Mouse (Mus musculus): ENCODE measurements around the gene Ypel3.
"Not testable (repeated sequence)": the region's sequence is repeated elsewhere in the genome, so short reads cannot be mapped to it uniquely, and the experiment has no call there.

Gene Ypel3

DNA sequence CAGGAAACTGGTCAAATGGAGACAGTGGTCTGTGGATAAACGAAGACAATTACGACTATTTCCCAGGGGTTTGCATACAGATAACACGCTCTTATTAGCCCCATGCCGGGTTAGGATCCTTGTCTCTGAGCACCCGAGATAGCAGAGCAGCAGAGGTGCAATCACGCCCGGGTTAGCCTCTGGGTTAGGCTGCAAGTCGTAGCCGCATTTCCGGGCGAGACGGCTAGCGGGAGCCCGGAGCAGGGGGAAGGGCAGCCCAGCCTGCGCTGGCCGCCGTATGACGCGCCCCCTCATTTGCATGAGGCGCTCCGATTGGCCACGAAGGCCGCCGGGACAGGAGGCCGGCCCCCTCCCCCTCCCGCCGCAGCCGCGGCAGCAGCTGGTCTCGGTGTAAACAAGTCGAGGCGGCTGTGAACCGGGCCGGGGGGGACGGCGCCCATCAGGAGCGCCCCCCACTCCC, at the start of gene Ypel3:
Gene Ypel3 (plus strand): TSS at position 358 of the 460 bp plus-strand sequence.
- DNase-seq: peak; percentile 96

- DNase-seq: not testable (repeated sequence)
Observed at GRCm38 (mm10) chr7:126730256-126730789, 46.4 kb upstream of the Ypel3 start.

DNA sequence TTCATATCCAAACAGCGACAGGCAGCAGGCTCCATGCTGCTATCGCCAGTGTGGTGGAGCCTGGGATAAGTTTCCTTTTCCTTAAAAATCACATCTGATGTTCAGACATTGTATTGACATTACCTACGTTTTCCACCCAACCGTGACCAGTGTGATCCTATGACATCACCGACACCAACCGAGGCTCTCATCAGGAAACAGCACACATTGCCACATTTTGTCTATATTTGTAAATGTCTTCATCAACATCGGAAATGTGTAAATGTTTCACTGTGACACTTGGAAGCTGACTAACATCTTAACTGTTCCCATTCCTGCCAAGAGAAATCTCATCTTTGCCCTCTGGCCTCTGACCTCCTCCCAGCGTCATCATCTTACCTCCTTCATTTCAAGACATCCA, 40.6 kb upstream of the Ypel3 start:
- no peak for DNase-seq

- DNase-seq: peak; percentile 66
Observed at GRCm38 (mm10) chr7:126739551-126739950, 37.2 kb upstream of the Ypel3 start.

DNA sequence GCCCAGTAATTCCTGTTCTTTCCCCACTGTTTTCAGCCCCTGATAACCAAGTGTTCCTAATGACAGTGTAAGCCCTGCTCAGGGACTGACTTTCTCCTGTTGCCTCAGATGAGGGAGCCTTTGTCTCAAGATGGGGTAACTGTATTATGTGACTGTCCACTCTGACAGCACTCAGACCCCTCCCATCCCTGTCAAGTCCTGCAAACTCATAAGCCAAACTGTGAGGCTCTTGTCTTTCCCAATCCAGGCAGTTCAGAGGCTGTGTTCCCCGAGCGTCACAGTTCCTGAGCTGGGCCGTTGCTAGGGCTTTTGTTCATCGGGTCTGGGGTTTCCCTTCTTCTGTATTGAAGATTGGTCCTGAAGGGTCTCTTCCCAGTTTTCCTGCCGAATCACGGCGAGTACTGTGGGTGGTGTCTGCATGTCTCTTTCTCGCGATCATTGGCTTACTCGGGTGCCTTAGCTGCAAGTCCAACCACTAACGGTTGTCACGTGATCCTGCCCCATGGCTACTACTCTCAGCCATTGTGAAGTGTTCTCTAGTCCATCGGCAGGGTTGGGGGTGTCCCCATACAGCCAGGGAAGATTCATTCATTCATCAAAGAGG, 36.5 kb upstream of the Ypel3 start:
- DNase-seq: no peak

DNA sequence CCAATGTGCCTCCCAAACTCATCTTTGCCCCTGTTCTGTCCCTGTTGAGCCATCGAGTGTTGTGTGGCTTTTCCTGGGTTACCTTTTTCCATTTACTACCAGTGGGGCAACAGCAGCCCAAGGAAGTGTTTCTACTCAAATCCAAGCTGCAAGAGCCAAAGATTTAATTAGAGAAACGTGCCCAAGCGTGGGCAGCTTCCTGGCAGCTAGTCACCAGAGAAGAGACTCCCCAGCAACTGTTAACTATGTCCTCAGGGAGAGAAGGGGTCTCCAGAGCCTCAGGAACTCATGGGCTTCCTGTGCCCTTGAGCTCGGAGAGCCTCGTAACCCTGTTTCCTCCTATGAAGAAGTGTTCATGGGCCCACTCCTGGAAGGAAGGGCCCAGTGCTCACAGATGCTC, 35.8 kb upstream of the Ypel3 start:
- no peak for DNase-seq

DNA sequence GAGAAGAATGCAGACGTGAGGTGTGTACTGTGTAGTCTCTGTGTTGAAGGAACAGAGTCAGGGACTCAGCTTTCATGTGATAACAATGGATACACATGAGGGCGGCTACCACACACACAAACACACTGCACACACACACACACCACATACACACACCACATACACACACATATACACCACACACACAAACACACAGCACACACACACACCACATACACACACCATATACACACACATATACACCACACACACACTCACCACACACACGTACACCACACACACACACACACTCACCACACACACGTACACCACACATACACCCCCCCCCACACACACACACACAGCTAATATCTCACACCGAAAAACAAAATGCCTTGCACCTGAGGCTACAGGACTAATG, 35.3 kb upstream of the Ypel3 start:
- no peak for DNase-seq

- DNase-seq: no peak
Observed at GRCm38 (mm10) chr7:126741964-126742482, 34.7 kb upstream of the Ypel3 start.

- no peak for DNase-seq
Observed at GRCm38 (mm10) chr7:126746066-126746465, 30.7 kb upstream of the Ypel3 start.

DNA sequence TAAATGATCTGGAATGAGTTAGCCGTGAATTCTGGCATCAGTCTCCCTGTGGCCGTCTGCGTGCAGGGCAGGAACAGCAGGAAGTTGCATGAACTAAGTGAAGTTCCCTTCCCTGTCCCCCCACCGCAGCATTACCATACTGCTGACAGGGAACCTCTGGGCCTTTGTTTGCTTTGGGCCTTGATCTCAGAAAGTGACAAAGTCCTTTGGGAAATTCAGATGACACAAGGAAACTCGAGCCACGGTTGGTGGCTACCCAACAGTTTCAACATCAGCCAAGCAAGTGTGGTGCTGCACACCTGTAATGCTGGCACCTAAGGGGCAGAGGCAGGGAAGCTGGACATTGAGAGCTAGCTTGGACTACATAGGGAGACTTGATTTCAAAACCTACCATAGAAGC, 30.0 kb upstream of the Ypel3 start:
- no peak for DNase-seq

- no peak for DNase-seq
Observed at GRCm38 (mm10) chr7:126748824-126749223, 27.9 kb upstream of the Ypel3 start.

DNA sequence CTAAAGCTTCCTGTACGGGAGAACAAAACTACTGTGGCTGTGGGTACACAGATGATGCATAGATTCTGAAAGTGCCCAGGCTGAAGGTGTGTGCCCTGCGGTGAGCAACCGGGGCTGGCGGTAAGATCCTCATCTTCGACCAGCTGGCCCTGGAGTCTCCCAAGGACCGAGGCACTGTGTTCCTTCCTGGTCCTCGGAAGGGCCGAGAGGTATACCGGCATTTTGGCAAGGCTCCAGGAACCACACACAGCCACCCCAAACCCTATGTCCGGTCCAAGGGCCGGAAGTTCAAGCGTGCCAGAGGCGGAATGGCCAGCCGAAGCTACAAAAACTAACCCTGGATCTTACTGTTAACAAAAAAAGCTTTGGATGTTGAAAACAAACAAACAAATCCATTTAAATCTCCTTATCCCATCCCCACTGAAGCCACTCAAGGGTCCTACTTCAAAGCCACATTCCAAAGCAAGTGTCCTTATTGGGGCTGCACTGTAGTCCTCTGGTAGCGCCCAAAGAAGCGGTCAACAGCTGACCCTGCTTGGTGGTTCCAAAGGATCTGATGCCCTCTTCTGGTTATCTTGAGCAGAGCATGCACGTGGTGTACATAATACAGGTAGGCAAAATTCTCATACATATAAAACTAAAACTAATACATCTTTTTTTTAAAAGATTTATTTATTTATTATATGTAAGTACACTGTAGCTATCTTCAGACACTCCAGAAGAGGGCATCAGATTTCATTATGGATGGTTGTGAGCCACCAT, 27.0 kb upstream of the Ypel3 start:
- no peak for DNase-seq

DNA sequence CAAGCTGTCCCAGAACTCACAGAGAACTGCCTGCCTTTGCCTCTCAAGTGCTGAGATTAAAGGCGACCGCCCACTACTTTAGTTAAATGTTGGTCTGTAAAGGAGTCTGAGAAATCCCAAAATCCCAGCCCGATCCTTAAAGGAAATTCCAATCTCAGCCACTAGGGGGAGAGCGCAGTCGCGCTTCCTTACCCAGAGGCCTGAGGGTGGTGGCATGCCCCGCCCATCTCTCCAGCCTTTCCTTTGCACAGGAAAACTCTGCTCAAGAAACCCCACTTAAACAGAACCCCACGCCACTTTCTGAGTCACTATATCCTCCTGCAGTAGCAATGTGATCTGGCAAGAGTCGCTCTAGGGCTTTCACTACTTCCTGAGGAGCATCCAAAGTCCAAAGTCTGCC, 21.9 kb upstream of the Ypel3 start:
- peak; percentile 64 for DNase-seq

GRCm38 (mm10) chr7:126758539-126758938, 18.2 kb upstream of the Ypel3 start:
- DNase-seq: no peak

- peak; percentile 86 for DNase-seq
Observed at GRCm38 (mm10) chr7:126759050-126759671, 17.6 kb upstream of the Ypel3 start, which contains the start of gene Mapk3. Gene Mapk3 (plus strand): TSS chr7:126759601.

- no peak for DNase-seq
Observed at GRCm38 (mm10) chr7:126759672-126760390, 16.9 kb upstream of the Ypel3 start.

DNA sequence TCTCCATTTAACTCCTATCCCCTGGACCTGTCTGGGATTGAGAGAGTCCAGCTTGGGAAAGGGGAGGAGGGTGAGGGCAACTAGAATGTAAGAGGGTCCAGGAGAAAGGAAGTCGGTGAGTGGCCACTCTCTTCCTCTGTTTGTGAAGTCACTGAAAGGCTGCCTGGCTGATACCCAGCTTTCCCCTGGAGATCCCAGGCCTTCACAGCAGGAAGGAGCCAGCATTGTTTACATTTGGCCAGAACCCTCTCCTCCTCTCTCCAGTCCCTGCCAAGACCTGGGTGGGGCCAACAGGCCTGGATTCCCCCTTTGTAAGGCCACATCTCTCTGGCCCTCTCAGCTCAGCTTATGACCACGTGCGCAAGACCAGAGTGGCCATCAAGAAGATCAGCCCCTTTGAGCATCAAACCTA, 16.4 kb upstream of the Ypel3 start:
- no peak for DNase-seq

- DNase-seq: no peak
Observed at GRCm38 (mm10) chr7:126760956-126761355, 15.8 kb upstream of the Ypel3 start.

DNA sequence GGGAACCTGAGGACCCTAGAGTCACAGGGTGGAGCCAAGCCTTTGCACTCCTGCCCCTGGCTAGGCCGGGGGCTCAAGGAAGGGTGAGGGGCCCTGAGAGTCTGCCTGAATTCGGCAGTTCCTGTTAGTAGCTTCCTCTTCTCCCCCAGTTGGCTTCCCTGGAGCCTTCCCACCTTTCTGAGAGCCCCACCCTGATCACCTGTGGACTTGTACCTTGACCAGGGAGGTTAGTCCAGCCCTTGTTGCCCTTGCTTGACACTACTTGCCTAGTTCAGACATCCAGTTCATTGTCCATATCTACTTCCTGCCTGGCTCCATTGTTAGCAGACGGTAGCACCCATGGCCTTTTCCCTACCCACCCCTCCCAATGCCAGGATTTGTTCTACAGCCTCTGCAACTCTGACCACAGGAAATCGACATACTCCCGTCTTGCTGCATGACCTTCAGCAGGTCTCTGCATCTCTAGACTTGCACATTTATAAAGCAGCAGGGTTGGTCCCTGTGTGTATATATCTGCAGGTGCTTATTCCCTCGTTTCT, 15.2 kb upstream of the Ypel3 start:
- no peak for DNase-seq

DNA sequence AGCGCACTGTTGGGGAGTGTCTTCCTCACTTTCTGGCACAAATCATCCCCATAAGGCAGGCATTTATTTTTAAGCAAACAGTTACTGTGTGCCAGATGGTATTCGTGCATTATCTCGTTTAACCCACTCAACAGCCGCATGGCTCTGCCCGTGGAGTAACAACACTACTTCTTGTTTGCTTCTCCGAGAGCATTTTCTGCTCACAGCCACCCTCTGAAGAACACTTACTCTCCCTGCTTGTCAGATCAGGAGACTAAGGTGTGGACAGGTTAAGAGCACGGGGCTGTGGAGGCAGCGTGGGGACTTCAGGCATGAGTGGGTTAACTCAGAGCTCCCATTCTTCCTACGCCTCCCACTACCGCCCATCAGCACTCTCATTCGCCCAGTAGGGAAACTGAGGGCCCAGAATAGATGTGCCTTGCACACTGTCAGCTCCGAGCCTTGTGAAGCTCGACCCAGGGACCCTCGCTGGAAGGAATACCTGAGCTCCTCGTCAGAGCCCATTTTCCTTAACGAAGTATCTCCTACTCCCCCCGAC, 14.2 kb upstream of the Ypel3 start:
- peak; percentile 65 for DNase-seq

DNA sequence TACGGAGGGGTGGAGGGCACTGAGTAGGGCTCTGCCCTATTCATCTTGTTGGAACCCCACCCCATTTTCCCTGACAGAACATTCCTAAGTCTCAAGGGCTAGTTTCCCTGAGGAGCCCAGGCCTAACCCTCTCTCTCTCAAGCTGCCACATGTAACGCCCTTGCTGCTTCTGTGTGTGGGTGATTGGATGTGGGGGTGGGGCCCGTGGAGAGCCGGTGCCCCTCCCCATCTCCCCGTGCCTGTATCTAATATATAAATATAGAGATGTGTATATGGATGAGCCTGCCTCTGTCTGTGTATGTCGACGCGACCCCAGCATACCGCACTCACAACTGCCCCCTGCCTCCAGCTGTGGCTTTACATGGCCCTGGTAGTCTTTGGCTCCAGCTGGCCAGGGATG, 11.2 kb upstream of the Ypel3 start:
- DNase-seq: no peak

DNA sequence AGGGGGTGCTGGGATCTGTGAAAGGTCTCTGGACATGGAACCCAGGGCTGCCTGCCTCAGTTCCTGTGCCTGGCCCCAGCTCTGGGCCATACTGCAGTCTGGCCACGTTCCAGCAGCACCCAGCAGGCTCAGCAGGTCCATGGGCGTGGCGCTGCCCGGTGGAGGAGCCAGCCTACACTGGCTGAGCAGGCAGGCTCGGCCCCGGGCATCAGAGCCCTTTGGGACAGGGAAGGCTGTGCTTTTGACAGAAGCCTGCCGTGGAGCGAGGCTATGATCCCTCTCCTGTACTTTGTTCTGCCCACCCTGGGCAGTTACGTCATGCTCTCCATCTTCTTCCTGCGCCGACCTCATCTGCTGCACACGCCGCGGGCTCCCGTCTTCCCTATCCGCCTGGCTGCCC, 10.6 kb upstream of the Ypel3 start, which contains the start of gene Gdpd3:
Gene Gdpd3 (plus strand): TSS at position 134 of the 400 bp plus-strand sequence.
- DNase-seq: no peak

All from right cerebral cortex, postnatal 25 days (tissue).